Mouse (Mus musculus) limb, embryonic 14.5 days (tissue): ENCODE results near the gene Sh3bp1. TPM values are rescaled to one million over a fixed set of nuclear protein-coding genes. Genes with fewer than 3 reads are reported as not detected.

Experiments
- ATAC-seq: fragments of 200-750 bp; cut with Nextera tagmentation; 2 replicates; pipeline ENCODE4 v1.8.0; 2017; ENCODE audit warnings: low read depth, moderate number of reproducible peaks, moderate TSS enrichment; ENCODE audit not compliant: low FRiP score
- DNase-seq: peaks from one replicate; pipeline ENCODE4 v3.0.0-alpha.2; 2015; ENCODE audit warnings: low spot score
- H3K27ac ChIP-seq: fragments of 300-500 bp; sonication (generic); replicated peaks from 2 replicates; pipeline ENCODE4 v1.5.1; 2014; ENCODE audit warnings: low read depth, mild to moderate bottlenecking, low read length, moderate library complexity, mixed read lengths
- H3K27me3 ChIP-seq: fragments of 300-500 bp; sonication (generic); 2 replicates; pipeline ENCODE4 v1.6.1; 2014; ENCODE audit warnings: low read length, mixed read lengths; ENCODE audit not compliant: control insufficient read depth, insufficient read depth
- H3K36me3 ChIP-seq: fragments of 300-500 bp; sonication (generic); 2 replicates; pipeline ENCODE4 v1.6.1; 2014; ENCODE audit warnings: mild to moderate bottlenecking, low read length, moderate library complexity, mixed read lengths; ENCODE audit not compliant: control insufficient read depth, insufficient read depth
- H3K4me1 ChIP-seq: fragments of 300-500 bp; sonication (generic); 2 replicates; pipeline ENCODE4 v1.6.1; 2014; ENCODE audit warnings: antibody characterized with exemption, low read length, mixed read lengths; ENCODE audit not compliant: control insufficient read depth, insufficient read depth
- H3K4me2 ChIP-seq: fragments of 300-500 bp; sonication (generic); replicated peaks from 2 replicates; pipeline ENCODE4 v1.6.1; 2014; ENCODE audit warnings: low read depth, mild to moderate bottlenecking, low read length, moderate library complexity; ENCODE audit not compliant: severe bottlenecking
- H3K4me3 ChIP-seq: fragments of 300-500 bp; sonication (generic); replicated peaks from 2 replicates; pipeline ENCODE4 v1.5.1; 2014; ENCODE audit warnings: low read length
- H3K9ac ChIP-seq: fragments of 300-500 bp; sonication (generic); 2 replicates; pipeline ENCODE4 v1.6.1; 2014; ENCODE audit warnings: mild to moderate bottlenecking, low read depth, low read length, moderate library complexity; ENCODE audit not compliant: severe bottlenecking
- H3K9me3 ChIP-seq: fragments of 300-500 bp; sonication (generic); 2 replicates; pipeline ENCODE4 v1.6.1; 2016; ENCODE audit warnings: low read length; ENCODE audit not compliant: control insufficient read depth
- POLR2A ChIP-seq: fragments of 200-500 bp; IDR thresholded peaks from 2 replicates; pipeline ENCODE4 v1.8.0; 2012; ENCODE audit warnings: inconsistent platforms, mild to moderate bottlenecking, moderate library complexity, borderline replicate concordance; ENCODE audit not compliant: insufficient read depth, insufficient read length; ENCODE audit errors: extremely low read depth
- WGBS: fragments of 180-500 bp; shearing (Covaris S2); extraction: QIAGEN DNeasy Blood & Tissue Kit; methylation state at CpG from one replicate; pipeline ENCODE4 v1.1.7; 2014; 5-methylcytosine and 5-hydroxymethylcytosine counted together
- polyA plus RNA-seq, 2 experiments: library from polyadenylated mRNA; depleted of rRNA in 1 of 2; stranded (reverse) in 1 of 2; unstranded in 1 of 2; fragments of >200 nt; fragmentation: Nextera tagmentation in 1 of 2; extraction: Ambion mirVana in 1 of 2; gene quantifications; 2 replicates each; pipeline versions ENCODE4 v1.2.1 to v1.2.3; 2012 to 2014

Gene Sh3bp1
- polyA plus RNA-seq, 2 experiments: 51.7 to 127 TPM

- peak overlapping the region; percentile 32; the same call in 1 of the 2 replicates for H3K9ac ChIP-seq
- H3K27ac ChIP-seq: no peak overlapping the region
- WGBS: 60% methylated on average over 12 of the region's 12 CpGs
- H3K27me3 ChIP-seq: no peaks in the 10 kb centered on the region
- ATAC-seq: no peak
- peak overlapping the region; percentile 94 for H3K4me2 ChIP-seq
- peaks cover 24% of the 10 kb centered on the region for H3K36me3 ChIP-seq
- H3K9me3 ChIP-seq: no peaks in the 10 kb centered on the region
- DNase-seq: no peak
- no peak for TF ChIP-seq POLR2A
- peaks cover 21% of the 10 kb centered on the region for H3K4me1 ChIP-seq
- H3K4me3 ChIP-seq: peak overlapping the region; percentile 69
These were observed 16.7 kb downstream of the Sh3bp1 start for GRCm38 (mm10) chr15:78916052-78916826.

- DNase-seq (no peak), ATAC-seq (no peak)
- Histone ChIP-seq H3K36me3 (peaks cover 17% of the 10 kb centered on the region; the same call in 1 of the 2 replicates), H3K4me1 (peaks cover 20% of the 10 kb centered on the region), H3K4me2 (no peak overlapping the region), H3K9ac (no peak overlapping the region), H3K27ac (no peak overlapping the region), H3K9me3 (no peaks in the 10 kb centered on the region), H3K27me3 (no peaks in the 10 kb centered on the region), H3K4me3 (no peak overlapping the region)
- TF ChIP-seq POLR2A: no peak
- 90% methylated on average over 23 of the region's 23 CpGs for WGBS
These were observed 18.6 kb downstream of the Sh3bp1 start for GRCm38 (mm10) chr15:78918126-78918525.

- no peaks in the 10 kb centered on the region for H3K9me3 ChIP-seq
- H3K9ac ChIP-seq: no peak overlapping the region
- ATAC-seq: no peak
- H3K27ac ChIP-seq: no peak overlapping the region
- no peaks in the 10 kb centered on the region for H3K27me3 ChIP-seq
- DNase-seq: no peak
- TF ChIP-seq POLR2A: no peak
- no peak overlapping the region for H3K4me3 ChIP-seq
- H3K36me3 ChIP-seq: peaks cover 17% of the 10 kb centered on the region; the same call in 1 of the 2 replicates
- H3K4me1 ChIP-seq: peaks cover 19% of the 10 kb centered on the region
- no peak overlapping the region for H3K4me2 ChIP-seq
- 82% methylated on average over 12 of the region's 12 CpGs for WGBS
These were observed 20.3 kb downstream of the Sh3bp1 start for GRCm38 (mm10) chr15:78919914-78920313.

GRCm38 (mm10) chr15:78922700-78923099 is 23.1 kb downstream of the Sh3bp1 start:
- TF ChIP-seq POLR2A: no peak
- no peak overlapping the region for H3K27ac ChIP-seq
- H3K4me3 ChIP-seq: no peak overlapping the region
- no peak overlapping the region for H3K9ac ChIP-seq
- H3K4me2 ChIP-seq: no peak overlapping the region
- DNase-seq (no peak), ATAC-seq (no peak)
- 85% methylated on average over 7 of the region's 7 CpGs for WGBS
- no peaks in the 10 kb centered on the region for H3K9me3 ChIP-seq
- no peaks in the 10 kb centered on the region for H3K27me3 ChIP-seq
- peaks cover 13% of the 10 kb centered on the region; the same call in 1 of the 2 replicates for H3K36me3 ChIP-seq
- H3K4me1 ChIP-seq: peaks cover 18% of the 10 kb centered on the region

GRCm38 (mm10) chr15:78923585-78923984 is 24.0 kb downstream of the Sh3bp1 start:
- Histone ChIP-seq H3K4me1 (peaks cover 21% of the 10 kb centered on the region), H3K27ac (no peak overlapping the region), H3K36me3 (0 out of 2 replicates have a peak, but pooled peaks cover 9% of the 10 kb centered on the region), H3K4me2 (no peak overlapping the region), H3K9ac (no peak overlapping the region), H3K4me3 (no peak overlapping the region), H3K27me3 (no peaks in the 10 kb centered on the region), H3K9me3 (no peaks in the 10 kb centered on the region)
- ATAC-seq: no peak
- WGBS: 39% methylated on average over 6 of the region's 6 CpGs
- DNase-seq: no peak
- no peak for TF ChIP-seq POLR2A
